Mouse (Mus musculus) hindbrain, embryonic 15.5 days (tissue): ENCODE results near the gene Pard3b. TPM values are rescaled to one million over a fixed set of nuclear protein-coding genes. Genes with fewer than 3 reads are reported as not detected.

Source experiments
- ATAC-seq: fragments of 200-750 bp; cut with Nextera tagmentation; 2 replicates; pipeline ENCODE4 v1.8.0; 2017; ENCODE audit warnings: low read depth, moderate number of reproducible peaks, moderate TSS enrichment; ENCODE audit not compliant: low FRiP score
- H3K27ac ChIP-seq: fragments of 300-500 bp; sonication (generic); replicated peaks from 2 replicates; pipeline ENCODE4 v1.5.1; 2015; ENCODE audit warnings: mild to moderate bottlenecking, inconsistent platforms
- H3K27me3 ChIP-seq: fragments of 300-500 bp; sonication (generic); 2 replicates; pipeline ENCODE4 v1.6.1; 2015; ENCODE audit warnings: control low read depth, inconsistent platforms
- H3K36me3 ChIP-seq: fragments of 300-500 bp; sonication (generic); 2 replicates; pipeline ENCODE4 v1.6.1; 2015; ENCODE audit warnings: control low read depth, inconsistent platforms
- H3K4me1 ChIP-seq: fragments of 300-500 bp; sonication (generic); replicated peaks from 2 replicates; pipeline ENCODE4 v1.6.1; 2015; ENCODE audit warnings: control low read depth, inconsistent platforms
- H3K4me2 ChIP-seq: fragments of 300-500 bp; sonication (generic); 2 replicates; pipeline ENCODE4 v1.6.1; 2015; ENCODE audit warnings: moderate library complexity, mild to moderate bottlenecking, inconsistent platforms
- H3K4me3 ChIP-seq: fragments of 300-500 bp; sonication (generic); 2 replicates; pipeline ENCODE4 v1.5.1; 2015; ENCODE audit warnings: mild to moderate bottlenecking, inconsistent platforms
- H3K9ac ChIP-seq: fragments of 300-500 bp; sonication (generic); 2 replicates; pipeline ENCODE4 v1.6.1; 2015; ENCODE audit warnings: inconsistent platforms
- H3K9me3 ChIP-seq: fragments of 300-500 bp; sonication (generic); 2 replicates; pipeline ENCODE4 v1.6.1; 2016; ENCODE audit warnings: control low read depth, inconsistent platforms
- WGBS: fragments of 180-500 bp; shearing (Covaris S2); methylation state at CpG from one replicate; pipeline ENCODE4 v1.1.7; 2015; 5-methylcytosine and 5-hydroxymethylcytosine counted together
- polyA plus RNA-seq: library from polyadenylated mRNA; unstranded; fragments of >200 nt; fragmentation: Nextera tagmentation; extraction: Ambion mirVana; gene quantifications from 2 replicates; pipeline ENCODE4 v1.2.1, GENCODE M21; 2015

The Pard3b gene
- polyA plus RNA-seq, 1 experiment from 2014 or later: 9.0 TPM

DNA sequence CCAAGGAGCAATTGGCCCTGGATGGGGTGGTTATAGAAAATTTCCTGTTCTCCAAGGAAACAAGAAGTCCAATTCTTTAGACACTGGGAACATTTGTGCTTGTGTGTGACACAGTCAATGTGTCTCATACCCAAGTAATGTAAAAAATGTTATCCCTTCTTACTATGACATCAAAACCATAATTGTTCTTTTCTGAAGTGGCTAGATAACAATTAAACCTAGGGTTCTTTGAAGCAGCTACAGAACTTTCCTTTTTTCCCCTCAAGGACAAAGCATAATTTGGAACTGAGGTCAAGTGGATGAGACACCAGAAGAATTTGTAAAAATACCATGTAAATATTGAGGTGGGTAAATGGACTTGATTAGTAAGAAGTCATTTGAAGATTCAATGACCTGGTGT is 140.1 kb downstream of the Pard3b start:
- no peak overlapping the region for H3K4me2 ChIP-seq
- H3K27me3 ChIP-seq: no peaks in the 10 kb centered on the region
- no peak overlapping the region for H3K4me3 ChIP-seq
- H3K27ac ChIP-seq: no peak overlapping the region
- H3K4me1 ChIP-seq: no peaks in the 10 kb centered on the region
- H3K9me3 ChIP-seq: no peaks in the 10 kb centered on the region
- H3K9ac ChIP-seq: no peak overlapping the region
- H3K36me3 ChIP-seq: no peaks in the 10 kb centered on the region
- no peak for ATAC-seq

DNA sequence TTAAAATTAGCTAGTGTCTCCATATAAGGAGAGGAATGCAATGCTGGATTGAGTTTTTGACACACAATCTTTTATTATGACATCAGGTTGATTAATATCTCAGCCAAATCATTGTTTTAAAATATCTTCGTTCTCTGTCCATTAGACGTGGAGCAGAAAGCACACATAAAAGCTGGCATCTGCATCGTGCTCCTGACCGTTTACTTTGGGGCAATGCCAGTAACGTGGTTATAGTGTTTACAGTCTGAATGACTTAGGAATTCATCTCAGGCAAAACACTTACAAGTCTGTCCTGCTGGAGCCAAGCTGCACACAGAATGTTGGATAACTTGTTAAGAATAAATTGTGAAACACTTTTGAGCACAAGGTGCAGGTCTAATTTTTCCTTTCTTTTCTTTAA is 141.3 kb downstream of the Pard3b start:
- Histone ChIP-seq H3K4me3 (no peak overlapping the region), H3K4me1 (no peaks in the 10 kb centered on the region), H3K27me3 (no peaks in the 10 kb centered on the region), H3K27ac (no peak overlapping the region), H3K36me3 (no peaks in the 10 kb centered on the region), H3K9ac (no peak overlapping the region), H3K9me3 (no peaks in the 10 kb centered on the region), H3K4me2 (no peak overlapping the region)
- 38% methylated on average over 5 of the region's 5 CpGs for WGBS
- no peak for ATAC-seq

DNA sequence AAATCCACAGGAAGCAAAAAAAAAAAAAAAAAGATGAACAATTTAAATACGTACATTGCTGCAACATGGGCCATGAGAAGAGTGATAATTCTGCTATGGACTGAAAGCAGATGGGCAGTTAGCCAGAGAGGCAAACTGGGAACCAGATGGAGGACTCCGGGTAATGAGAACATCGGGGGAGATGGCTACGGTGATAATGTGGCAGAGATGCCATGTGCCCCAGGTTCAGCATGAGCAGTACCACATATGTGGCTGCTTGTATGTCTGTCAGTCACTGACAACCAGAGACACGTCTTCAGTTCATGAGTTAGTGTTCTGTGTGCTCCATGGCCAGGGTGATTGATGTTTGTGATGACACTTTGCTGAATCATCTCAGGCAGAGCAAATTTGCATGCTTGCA is 157.7 kb downstream of the Pard3b start:
- H3K9me3 ChIP-seq: no peaks in the 10 kb centered on the region
- H3K4me3 ChIP-seq: no peak overlapping the region
- ATAC-seq: no peak
- H3K27ac ChIP-seq: no peak overlapping the region
- no peak overlapping the region for H3K4me2 ChIP-seq
- no peak overlapping the region for H3K9ac ChIP-seq
- H3K27me3 ChIP-seq: no peaks in the 10 kb centered on the region
- H3K36me3 ChIP-seq: no peaks in the 10 kb centered on the region
- no peaks in the 10 kb centered on the region for H3K4me1 ChIP-seq
- WGBS: 51% methylated on average over 5 of the region's 5 CpGs

DNA sequence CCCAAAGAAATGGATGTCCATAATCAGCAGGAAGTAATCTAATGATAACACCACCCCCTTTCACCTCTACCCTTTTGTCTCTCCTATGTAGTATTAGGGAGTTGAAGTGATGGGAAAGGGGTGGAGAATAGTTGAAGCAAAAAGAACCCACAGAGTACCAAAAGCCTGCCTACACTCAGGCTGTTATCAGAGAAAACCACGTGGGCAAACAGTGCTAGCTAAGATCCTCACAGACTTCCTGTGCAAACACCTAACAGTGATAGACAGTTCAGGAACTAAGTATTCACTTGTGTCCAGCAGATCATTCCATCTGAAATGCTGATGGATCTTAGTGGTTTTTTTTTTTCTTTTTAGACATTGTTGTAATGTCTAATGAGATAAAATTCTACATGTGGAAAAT is 181.6 kb downstream of the Pard3b start:
- Histone ChIP-seq H3K4me2 (no peak overlapping the region), H3K4me1 (no peaks in the 10 kb centered on the region), H3K9ac (no peak overlapping the region), H3K27me3 (no peaks in the 10 kb centered on the region), H3K36me3 (no peaks in the 10 kb centered on the region), H3K4me3 (no peak overlapping the region), H3K27ac (no peak overlapping the region), H3K9me3 (no peaks in the 10 kb centered on the region)
- whole genome bisulfite sequencing: 70% methylated on average over 1 of the region's 1 CpGs
- ATAC-seq: no peak

DNA sequence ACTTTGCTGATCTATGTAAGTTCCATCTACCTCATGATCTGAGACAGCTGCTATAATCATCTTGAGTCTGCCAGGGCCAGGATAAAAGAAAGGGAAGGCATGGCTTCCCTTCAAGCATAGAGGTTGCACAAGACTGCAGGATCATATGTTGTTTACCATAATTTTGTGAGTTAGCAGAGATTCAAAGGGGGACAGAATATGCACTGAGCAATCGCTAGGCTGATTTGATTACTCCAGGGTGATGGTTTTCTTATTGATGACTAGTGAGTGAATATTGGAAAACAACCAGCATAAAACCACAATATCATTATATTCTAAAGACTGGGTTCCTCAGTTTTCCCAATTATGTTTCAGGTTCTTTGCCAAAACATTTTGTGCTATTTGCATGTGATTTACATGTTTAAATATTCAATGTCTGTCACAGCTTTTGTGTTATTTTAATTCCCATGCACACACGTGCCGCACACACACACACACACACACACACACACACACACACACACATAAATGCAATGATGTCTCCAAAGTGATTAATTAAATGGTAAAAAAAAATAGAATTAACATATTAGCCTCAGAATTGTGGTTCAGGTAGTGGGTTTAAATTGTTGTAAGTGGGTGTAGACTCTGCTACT is 187.1 kb downstream of the Pard3b start:
- Histone ChIP-seq H3K9ac (no peak overlapping the region), H3K27ac (no peak overlapping the region), H3K4me3 (no peak overlapping the region), H3K4me1 (no peaks in the 10 kb centered on the region), H3K4me2 (no peak overlapping the region), H3K27me3 (no peaks in the 10 kb centered on the region), H3K36me3 (no peaks in the 10 kb centered on the region), H3K9me3 (no peaks in the 10 kb centered on the region)
- no peak for ATAC-seq
- 78% methylated on average over 3 of the region's 3 CpGs for WGBS

DNA sequence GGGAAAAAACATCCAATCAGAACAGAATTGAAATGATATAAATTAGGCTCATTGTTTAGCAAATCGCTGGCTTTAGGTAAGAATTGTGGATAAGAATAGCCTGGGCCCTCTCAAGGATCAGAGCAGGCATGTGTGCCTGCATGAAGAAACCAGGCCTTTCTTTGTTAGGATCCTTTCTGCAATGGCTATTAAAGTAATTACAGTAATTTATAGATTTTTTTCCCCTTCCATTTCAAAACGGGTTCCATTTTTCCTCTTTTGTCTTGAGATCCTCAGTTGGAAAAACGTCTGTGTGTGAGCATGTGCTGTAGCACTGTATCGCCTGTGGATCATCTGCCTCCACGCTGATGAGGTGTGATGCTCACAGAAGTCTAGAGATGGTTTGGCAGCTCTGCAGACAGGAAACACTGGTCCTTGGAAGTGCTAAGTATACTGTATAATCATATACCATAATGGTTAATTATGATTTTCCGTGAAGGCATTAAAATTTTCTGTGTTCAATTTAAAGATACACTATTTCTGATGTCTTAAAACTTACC is 198.5 kb downstream of the Pard3b start:
- Histone ChIP-seq H3K4me3 (no peak overlapping the region), H3K27me3 (no peaks in the 10 kb centered on the region), H3K9ac (no peak overlapping the region), H3K4me1 (no peaks in the 10 kb centered on the region), H3K36me3 (no peaks in the 10 kb centered on the region), H3K4me2 (no peak overlapping the region), H3K27ac (no peak overlapping the region), H3K9me3 (no peaks in the 10 kb centered on the region)
- no peak for ATAC-seq
- 67% methylated on average over 6 of the region's 6 CpGs for WGBS

DNA sequence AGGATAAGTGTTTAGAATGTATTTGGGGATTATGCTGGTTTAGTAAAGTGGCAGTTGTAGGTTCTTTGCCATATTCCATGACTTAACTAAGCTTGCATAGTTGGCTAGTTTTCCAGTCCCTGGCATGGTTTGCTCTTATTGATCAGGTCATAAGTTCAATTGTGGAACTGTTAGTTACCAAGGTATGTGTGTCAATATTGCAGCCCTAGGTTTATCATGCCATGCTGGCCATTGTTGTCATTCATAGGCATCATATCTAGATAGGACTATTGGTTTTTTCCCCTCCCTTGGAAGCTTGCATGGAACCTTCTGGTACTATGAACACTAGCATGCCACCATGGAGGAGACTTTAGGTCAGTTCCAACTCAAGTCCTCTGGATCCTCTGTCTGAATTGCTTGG is 208.0 kb downstream of the Pard3b start:
- Histone ChIP-seq H3K36me3 (no peaks in the 10 kb centered on the region), H3K27me3 (no peaks in the 10 kb centered on the region), H3K4me1 (peaks cover 5% of the 10 kb centered on the region; the same call in 1 of the 2 replicates), H3K27ac (no peak overlapping the region), H3K4me2 (no peak overlapping the region), H3K9ac (no peak overlapping the region), H3K4me3 (no peak overlapping the region), H3K9me3 (no peaks in the 10 kb centered on the region)
- ATAC-seq: no peak

DNA sequence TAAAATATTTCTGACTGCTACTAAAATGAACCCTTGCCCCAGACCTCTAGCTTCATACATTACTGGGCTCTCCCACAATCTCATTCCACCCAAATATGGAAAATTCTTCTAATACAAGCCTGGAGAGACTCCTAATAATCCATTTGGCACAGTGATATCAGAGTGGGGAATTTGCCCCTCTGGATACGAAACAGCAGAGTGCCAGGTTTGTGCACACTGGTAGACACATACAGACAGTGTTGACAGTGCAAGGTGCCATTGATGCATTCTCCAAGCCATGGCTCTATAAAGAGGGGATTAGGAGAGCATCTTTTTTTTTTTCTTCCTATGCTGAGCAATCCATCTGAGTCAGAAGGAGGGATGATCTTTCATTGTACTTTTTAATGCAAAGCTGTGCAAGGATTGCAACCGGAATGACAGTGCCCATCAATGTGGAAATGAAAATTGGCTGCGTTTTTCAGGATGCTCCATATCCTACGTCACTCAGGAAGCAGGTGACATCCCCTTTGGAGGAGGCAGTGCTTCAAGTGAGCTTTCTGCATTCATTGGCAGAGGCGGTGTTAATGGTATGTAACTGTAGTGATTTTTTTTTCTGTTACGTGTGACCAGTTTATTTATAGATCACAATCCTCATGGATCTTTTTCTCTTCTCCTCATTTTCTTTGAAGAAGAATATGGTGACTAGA is 210.5 kb downstream of the Pard3b start:
- WGBS: 62% methylated on average over 6 of the region's 6 CpGs
- no peak for ATAC-seq
- H3K27ac ChIP-seq: no peak overlapping the region

DNA sequence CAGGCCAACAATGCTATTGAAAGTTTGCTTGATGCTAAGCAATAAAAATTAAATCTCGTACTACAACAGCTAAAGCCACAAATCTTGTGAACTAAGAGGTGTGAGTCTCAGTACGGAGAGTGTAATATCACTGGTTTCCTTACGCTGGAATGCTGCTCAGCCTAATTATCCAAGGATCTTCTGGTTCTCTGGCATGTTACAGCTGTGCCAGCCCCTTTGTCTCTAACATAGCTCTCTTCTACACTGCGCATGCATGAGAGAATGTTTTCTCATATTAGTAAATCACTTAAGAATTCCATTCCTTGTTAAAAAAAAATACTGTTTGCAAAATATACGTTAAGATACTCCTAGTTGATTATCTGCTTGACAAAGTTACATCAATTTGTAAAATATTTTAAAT is 211.8 kb downstream of the Pard3b start:
- no peak overlapping the region for H3K4me2 ChIP-seq
- no peaks in the 10 kb centered on the region for H3K36me3 ChIP-seq
- H3K9ac ChIP-seq: no peak overlapping the region
- peaks cover 5% of the 10 kb centered on the region; the same call in 1 of the 2 replicates for H3K4me1 ChIP-seq
- H3K27ac ChIP-seq: no peak overlapping the region
- H3K9me3 ChIP-seq: no peaks in the 10 kb centered on the region
- H3K27me3 ChIP-seq: no peaks in the 10 kb centered on the region
- no peak for ATAC-seq
- WGBS: 70% methylated on average over 5 of the region's 5 CpGs
- H3K4me3 ChIP-seq: no peak overlapping the region

More for the DNA sequence above, 210.5 kb downstream of the Pard3b start:
- Histone ChIP-seq H3K27me3 (no peaks in the 10 kb centered on the region), H3K4me1 (peaks cover 5% of the 10 kb centered on the region; the same call in 1 of the 2 replicates), H3K36me3 (no peaks in the 10 kb centered on the region), H3K4me2 (no peak overlapping the region), H3K4me3 (no peak overlapping the region), H3K9me3 (no peaks in the 10 kb centered on the region), H3K9ac (no peak overlapping the region)

DNA sequence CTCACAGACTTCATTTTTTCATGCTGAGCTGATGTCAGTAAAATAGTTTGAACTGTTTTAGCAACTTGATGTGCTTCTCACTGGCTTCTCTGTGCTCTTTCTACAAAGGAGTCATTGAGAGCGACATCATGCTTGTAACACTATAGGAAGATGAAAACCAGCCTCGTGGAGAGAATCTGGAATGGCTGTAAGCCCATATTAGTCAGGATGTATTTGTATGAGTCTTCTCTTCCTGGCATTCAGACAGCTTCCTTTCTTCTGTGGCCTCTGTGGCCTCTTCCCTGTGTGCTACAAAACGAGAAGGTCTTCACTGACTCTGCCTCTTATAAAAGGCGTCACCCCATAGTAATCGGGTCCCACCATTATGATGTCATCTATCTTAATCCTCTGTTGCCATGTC is 212.6 kb downstream of the Pard3b start:
- no peak overlapping the region for H3K9ac ChIP-seq
- H3K4me1 ChIP-seq: peaks cover 5% of the 10 kb centered on the region; the same call in 1 of the 2 replicates
- no peak for ATAC-seq
- no peak overlapping the region for H3K27ac ChIP-seq
- H3K4me2 ChIP-seq: no peak overlapping the region
- no peaks in the 10 kb centered on the region for H3K36me3 ChIP-seq
- no peak overlapping the region for H3K4me3 ChIP-seq
- 42% methylated on average over 5 of the region's 5 CpGs for WGBS
- H3K27me3 ChIP-seq: no peaks in the 10 kb centered on the region
- H3K9me3 ChIP-seq: no peaks in the 10 kb centered on the region

DNA sequence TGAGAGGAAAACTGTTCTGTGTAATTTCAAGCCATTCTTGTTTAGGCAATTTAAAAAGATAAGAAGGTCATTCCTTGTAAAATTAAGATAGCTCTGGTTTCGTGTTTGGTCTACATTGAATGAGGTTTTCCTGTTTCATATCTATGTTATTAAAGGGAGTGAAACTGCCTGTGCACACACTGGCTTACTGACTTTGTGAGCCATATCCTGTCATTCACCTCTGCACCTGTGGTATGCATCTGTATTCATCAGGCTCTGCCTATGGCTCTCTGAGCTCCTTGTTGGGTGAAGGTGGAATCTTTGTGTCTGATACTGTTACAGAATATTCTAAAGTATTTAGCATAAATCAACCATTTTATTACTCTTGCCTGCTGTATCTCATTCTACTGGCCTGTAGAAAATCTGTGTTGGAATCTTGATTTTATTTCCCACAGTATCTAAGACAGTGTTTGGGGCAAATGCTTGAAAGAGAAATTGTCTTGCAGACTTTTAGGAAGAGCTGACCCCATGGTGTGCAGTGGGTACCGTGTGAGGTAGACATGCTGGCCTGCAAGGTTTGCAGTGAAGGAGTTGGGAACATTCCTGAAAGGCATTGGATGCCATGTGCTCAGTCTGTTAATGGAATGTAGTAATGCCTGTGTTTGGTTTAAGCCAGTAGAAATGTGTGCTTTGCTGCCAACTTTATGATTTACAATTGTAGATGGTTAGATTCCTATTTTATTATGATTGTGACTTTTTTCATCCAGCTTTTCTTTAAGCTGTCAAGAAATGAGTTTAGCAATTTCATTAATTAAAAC is 228.9 kb downstream of the Pard3b start:
- no peak overlapping the region for H3K4me2 ChIP-seq
- H3K36me3 ChIP-seq: no peaks in the 10 kb centered on the region
- H3K4me1 ChIP-seq: no peaks in the 10 kb centered on the region
- 86% methylated on average over 2 of the region's 2 CpGs for WGBS
- no peaks in the 10 kb centered on the region for H3K27me3 ChIP-seq
- H3K9me3 ChIP-seq: no peaks in the 10 kb centered on the region
- no peak overlapping the region for H3K9ac ChIP-seq
- no peak overlapping the region for H3K4me3 ChIP-seq
- ATAC-seq: no peak
- no peak overlapping the region for H3K27ac ChIP-seq

DNA sequence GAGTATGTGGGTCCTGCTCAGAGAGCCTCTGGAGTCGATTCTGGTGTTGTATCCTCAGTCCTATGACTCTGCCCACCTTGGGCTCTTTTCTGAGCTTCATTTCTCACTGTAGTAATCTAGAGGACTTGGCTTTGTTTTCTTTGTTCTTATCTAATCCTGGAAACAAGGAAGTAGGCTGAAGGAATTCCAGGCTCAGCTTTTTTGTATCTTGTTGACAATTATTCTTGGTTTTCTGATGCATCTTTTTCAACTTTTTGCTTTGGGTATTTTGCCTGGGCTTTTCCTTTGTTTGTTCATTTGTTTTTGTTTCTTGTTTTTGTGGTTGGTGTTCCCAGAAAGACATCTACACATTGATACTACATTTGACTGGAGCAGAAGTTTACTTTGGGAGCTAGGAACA is 236.3 kb downstream of the Pard3b start:
- no peaks in the 10 kb centered on the region for H3K4me1 ChIP-seq
- WGBS: 80% methylated on average over 1 of the region's 1 CpGs
- H3K4me2 ChIP-seq: no peak overlapping the region
- no peak overlapping the region for H3K27ac ChIP-seq
- H3K36me3 ChIP-seq: no peaks in the 10 kb centered on the region
- no peak for ATAC-seq
- H3K4me3 ChIP-seq: no peak overlapping the region
- no peak overlapping the region for H3K9ac ChIP-seq
- H3K27me3 ChIP-seq: no peaks in the 10 kb centered on the region
- no peaks in the 10 kb centered on the region for H3K9me3 ChIP-seq
